Mouse (Mus musculus) forebrain, embryonic 13.5 days (tissue): Measurements from ENCODE around the gene Ipcef1. TPM values are rescaled to one million over a fixed set of nuclear protein-coding genes. Genes with fewer than 3 reads are reported as not detected.
"Not testable (repeated sequence)": the region's sequence is repeated elsewhere in the genome, so short reads cannot be mapped to it uniquely, and the experiment has no call there.

Experiments used
- ATAC-seq: fragments of 200-750 bp; cut with Nextera tagmentation; 2 replicates; pipeline ENCODE4 v1.8.0; 2017
- H3K27ac ChIP-seq: fragments of 300-500 bp; sonication (generic); 2 replicates; pipeline ENCODE4 v1.5.1; 2015; ENCODE audit warnings: inconsistent platforms, mild to moderate bottlenecking, moderate library complexity
- H3K27me3 ChIP-seq: fragments of 300-500 bp; sonication (generic); 2 replicates; pipeline ENCODE4 v1.6.1; 2015; ENCODE audit warnings: mild to moderate bottlenecking, inconsistent platforms
- H3K36me3 ChIP-seq: fragments of 300-500 bp; sonication (generic); 2 replicates; pipeline ENCODE4 v1.6.1; 2015; ENCODE audit warnings: mild to moderate bottlenecking, inconsistent platforms; ENCODE audit not compliant: poor library complexity, severe bottlenecking
- H3K4me1 ChIP-seq: fragments of 300-500 bp; sonication (generic); 2 replicates; pipeline ENCODE4 v1.6.1; 2015; ENCODE audit warnings: inconsistent platforms
- H3K4me2 ChIP-seq: fragments of 300-500 bp; sonication (generic); 2 replicates; pipeline ENCODE4 v1.6.1; 2015; ENCODE audit warnings: inconsistent platforms, mild to moderate bottlenecking, moderate library complexity
- H3K4me3 ChIP-seq: fragments of 300-500 bp; sonication (generic); 2 replicates; pipeline ENCODE4 v1.5.1; 2015; ENCODE audit warnings: mild to moderate bottlenecking, inconsistent platforms
- H3K9ac ChIP-seq: fragments of 300-500 bp; sonication (generic); 2 replicates; pipeline ENCODE4 v1.6.1; 2015; ENCODE audit warnings: mild to moderate bottlenecking, inconsistent platforms
- H3K9me3 ChIP-seq: fragments of 300-500 bp; sonication (generic); replicated peaks from 2 replicates; pipeline ENCODE4 v1.6.1; 2016; ENCODE audit warnings: inconsistent platforms
- WGBS: fragments of 180-500 bp; shearing (Covaris S2); methylation state at CpG from one replicate; pipeline ENCODE4 v1.1.7; 2015; 5-methylcytosine and 5-hydroxymethylcytosine counted together
- polyA plus RNA-seq: library from polyadenylated mRNA; unstranded; fragments of >200 nt; fragmentation: Nextera tagmentation; extraction: Ambion mirVana; gene quantifications from 2 replicates; pipeline ENCODE4 v1.2.1, GENCODE M21; 2015

The Ipcef1 gene
- polyA plus RNA-seq, 1 experiment from 2014 or later: 0.61 TPM

DNA sequence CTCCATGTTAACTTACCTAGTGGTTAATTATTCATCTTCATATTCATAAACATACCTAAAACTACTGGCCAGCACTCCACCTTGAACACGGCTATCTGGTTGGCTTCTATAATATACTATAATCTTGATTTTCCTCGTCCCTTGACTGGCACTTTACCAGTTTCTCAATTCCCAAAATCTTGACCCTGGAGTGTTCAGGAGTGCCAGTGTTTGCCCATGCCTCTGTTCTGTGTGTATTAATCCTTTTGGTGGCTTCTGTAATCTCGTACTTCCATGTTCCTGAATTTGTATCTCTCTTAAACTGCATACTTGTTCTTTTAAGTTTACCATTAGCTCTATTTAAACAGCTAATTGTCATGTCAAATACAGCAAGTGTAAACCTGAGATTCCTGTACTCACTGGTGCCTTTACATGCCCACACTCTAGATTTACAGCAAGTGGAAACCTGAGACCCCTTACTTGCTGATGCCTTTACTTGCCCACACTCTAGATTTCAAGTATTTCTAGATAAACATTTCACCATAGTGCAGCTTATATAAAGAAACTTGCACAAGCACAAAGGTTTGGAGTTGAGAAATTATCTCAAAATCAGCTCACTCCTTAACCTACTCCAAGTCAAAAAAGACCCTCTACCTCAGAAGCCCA is 155.5 kb downstream of the Ipcef1 start:
- WGBS: 82% methylated on average over 3 of the region's 3 CpGs
- H3K4me3 ChIP-seq: no peak overlapping the region
- H3K4me1 ChIP-seq: no peaks in the 10 kb centered on the region
- H3K27ac ChIP-seq: no peak overlapping the region
- no peak overlapping the region for H3K4me2 ChIP-seq
- no peaks in the 10 kb centered on the region for H3K27me3 ChIP-seq
- no peak overlapping the region for H3K9ac ChIP-seq
- H3K9me3 ChIP-seq: peaks cover 4% of the 10 kb centered on the region; the same call in 1 of the 2 replicates
- no peaks in the 10 kb centered on the region for H3K36me3 ChIP-seq
- no peak for ATAC-seq

DNA sequence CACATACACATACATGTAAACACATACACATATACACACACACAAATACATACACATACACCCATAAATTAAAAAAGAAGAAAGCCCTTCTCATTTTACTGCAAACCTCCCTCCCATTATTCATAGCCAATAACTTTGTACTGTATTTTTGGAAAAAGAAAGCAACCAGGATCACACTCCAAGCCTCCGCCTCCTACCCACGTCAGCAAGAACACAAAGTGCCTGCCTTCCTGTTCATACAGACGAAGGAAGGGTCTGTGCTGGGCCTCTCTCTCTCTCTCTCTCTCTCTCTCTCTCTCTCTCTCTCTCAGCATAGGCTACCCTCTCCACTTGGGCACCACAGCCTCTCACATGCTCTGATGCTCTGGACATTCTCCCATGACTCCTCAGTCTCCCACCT is 156.5 kb downstream of the Ipcef1 start:
- no peaks in the 10 kb centered on the region for H3K4me1 ChIP-seq
- no peak overlapping the region for H3K4me2 ChIP-seq
- no peaks in the 10 kb centered on the region for H3K36me3 ChIP-seq
- no peak for ATAC-seq
- peaks cover 4% of the 10 kb centered on the region; the same call in 1 of the 2 replicates for H3K9me3 ChIP-seq
- no peak overlapping the region for H3K4me3 ChIP-seq
- no peak overlapping the region for H3K9ac ChIP-seq
- WGBS: 84% methylated on average over 3 of the region's 3 CpGs
- H3K27ac ChIP-seq: no peak overlapping the region
- no peaks in the 10 kb centered on the region for H3K27me3 ChIP-seq

DNA sequence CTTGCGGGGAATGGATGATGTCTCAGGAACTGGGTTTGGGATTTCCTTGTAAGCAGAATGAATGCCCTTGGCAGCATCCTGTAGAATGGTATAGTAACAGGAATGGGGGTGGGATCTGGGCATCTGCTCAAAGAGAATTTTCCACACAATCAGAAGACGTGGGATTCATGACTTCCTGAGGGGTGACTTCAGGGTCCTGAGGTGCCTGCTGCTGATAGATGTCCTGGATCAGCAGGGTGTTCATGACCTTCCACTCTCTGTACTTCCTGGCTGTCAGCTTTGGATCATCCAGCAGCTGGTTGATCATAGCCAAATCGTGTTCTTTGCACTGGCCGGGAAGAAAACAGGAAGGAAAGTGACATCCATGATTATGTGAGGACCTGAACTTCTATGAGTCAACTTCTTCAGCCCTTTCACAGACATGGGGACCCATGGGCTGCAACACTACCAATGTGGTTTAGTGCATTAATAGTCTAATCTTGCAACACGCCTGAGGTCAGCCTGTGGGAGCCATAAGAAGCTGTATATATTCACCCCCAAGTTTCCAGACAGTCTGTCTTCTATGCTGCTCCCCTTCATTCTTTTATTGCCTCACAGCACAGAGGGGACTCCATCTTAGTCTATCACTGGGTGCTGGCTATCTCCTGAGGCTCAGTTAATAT is 161.8 kb downstream of the Ipcef1 start:
- Histone ChIP-seq H3K4me2 (no peak overlapping the region), H3K27me3 (no peaks in the 10 kb centered on the region), H3K4me3 (no peak overlapping the region), H3K9ac (no peak overlapping the region), H3K27ac (no peak overlapping the region), H3K36me3 (no peaks in the 10 kb centered on the region), H3K4me1 (no peaks in the 10 kb centered on the region), H3K9me3 (peaks cover 4% of the 10 kb centered on the region; the same call in 1 of the 2 replicates)
- ATAC-seq: no peak
- 83% methylated on average over 5 of the region's 5 CpGs for WGBS

DNA sequence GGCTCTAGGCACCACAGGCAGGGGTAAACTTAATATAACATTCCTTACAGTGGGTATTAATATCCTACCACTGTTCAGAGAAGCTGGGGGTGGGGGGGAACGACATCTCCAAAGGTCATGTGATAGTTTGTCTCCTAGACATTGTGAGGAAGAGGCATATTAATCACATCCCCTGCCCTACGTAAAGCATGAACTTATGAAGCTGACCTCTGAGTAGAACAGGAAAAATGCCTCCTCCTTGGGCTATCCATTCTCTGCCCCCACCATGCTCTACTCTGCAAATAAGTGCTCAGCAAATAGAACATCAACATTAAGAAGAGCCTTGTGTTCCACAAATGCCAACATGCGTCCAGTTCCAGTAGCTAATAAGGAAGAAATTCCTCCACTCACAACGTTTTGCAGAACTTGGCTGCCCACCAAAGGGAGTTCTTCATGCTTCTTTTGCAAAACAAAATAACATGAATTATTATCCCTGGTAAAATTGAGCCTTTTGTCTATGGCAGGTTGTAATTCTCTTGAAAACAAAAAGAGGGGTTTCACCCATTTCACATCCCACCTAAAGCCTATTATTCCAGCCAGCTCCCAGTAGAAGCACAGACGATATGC is 162.5 kb downstream of the Ipcef1 start:
- H3K4me3 ChIP-seq: no peak overlapping the region
- H3K9me3 ChIP-seq: peaks cover 4% of the 10 kb centered on the region; the same call in 1 of the 2 replicates
- no peak overlapping the region for H3K27ac ChIP-seq
- no peak overlapping the region for H3K4me2 ChIP-seq
- H3K4me1 ChIP-seq: no peaks in the 10 kb centered on the region
- 58% methylated on average over 5 of the region's 5 CpGs for WGBS
- no peak overlapping the region for H3K9ac ChIP-seq
- no peaks in the 10 kb centered on the region for H3K27me3 ChIP-seq
- H3K36me3 ChIP-seq: no peaks in the 10 kb centered on the region
- no peak for ATAC-seq

DNA sequence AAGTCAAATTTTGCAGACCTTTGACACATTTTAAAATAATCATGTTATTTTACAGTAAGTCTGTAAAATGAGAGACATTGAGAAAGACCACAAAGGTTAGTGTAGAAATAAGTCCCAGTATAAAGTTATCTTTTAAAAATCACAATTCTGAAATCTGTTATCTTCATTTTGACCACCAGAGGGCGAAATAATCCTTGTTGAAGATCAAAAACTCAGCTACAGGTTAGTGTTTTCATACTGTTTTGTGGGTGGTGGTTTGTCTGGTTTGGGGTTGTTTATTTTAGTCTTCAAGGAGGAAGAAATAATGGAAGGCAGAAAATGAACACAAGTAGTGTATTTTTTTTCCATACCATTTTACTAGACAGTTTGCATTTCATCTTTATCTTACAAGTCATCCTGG is 166.8 kb downstream of the Ipcef1 start:
- WGBS: 0% methylated on average over 1 of the region's 1 CpGs
- no peak overlapping the region for H3K9ac ChIP-seq
- H3K9me3 ChIP-seq: no peaks in the 10 kb centered on the region
- no peaks in the 10 kb centered on the region for H3K4me1 ChIP-seq
- ATAC-seq: no peak; the same call in 1 of the 2 replicates
- no peaks in the 10 kb centered on the region for H3K27me3 ChIP-seq
- H3K36me3 ChIP-seq: no peaks in the 10 kb centered on the region
- no peak overlapping the region for H3K4me2 ChIP-seq
- H3K27ac ChIP-seq: no peak overlapping the region
- H3K4me3 ChIP-seq: no peak overlapping the region

DNA sequence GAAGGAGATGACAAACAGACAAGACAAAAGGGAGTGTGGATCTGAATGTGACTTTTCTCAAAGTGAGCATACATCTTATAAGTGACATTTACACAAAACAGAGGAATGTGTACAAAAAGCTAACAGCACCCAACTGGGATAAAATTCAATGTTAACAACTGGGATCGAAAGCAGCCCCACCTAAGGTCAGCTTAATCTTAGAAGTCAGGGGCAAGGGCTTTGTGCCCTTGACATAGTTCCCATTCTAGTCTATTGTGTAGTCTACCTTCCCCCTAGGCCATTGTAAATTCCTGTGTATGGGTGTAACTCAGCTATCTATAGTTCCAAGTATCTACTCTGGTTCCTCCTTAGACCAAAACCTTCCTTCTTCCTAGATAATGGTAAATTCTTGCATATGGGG is 170.2 kb downstream of the Ipcef1 start:
- H3K27ac ChIP-seq, H3K36me3 ChIP-seq, H3K4me1 ChIP-seq, H3K4me2 ChIP-seq, H3K9ac ChIP-seq, H3K9me3 ChIP-seq, ATAC-seq, H3K4me3 ChIP-seq, H3K27me3 ChIP-seq: not testable (repeated sequence)
- 91% methylated on average over 1 of the region's 1 CpGs for WGBS

DNA sequence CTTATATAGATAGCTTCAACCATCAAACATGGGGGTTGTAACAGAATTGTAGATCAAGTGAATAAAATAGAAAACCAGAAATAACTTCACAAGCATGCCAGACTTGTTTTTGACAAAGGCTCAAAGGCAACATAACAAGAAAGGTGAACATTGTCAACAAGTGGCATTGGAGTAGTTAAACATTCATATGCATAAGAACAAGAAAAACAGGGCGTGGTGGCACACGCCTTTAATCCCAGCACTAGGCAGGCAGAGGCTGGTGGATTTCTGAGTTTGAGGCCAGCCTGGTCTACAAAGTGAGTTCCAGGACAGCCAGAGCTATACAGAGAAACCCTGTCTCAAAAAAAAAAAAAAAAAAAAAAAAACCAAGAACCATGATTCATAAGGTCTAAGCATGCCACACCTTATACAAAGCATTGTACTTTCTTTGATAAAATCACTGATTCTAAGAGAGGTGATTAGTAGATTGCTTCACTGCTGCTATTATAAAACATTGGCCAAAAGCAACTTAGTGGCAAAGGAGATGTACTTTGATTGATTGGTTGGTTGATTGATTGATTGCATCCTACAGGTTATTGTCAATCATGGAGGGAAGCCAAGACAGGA is 173.9 kb downstream of the Ipcef1 start:
- Histone ChIP-seq H3K27ac (no peak overlapping the region), H3K9ac (no peak overlapping the region), H3K4me1 (no peaks in the 10 kb centered on the region), H3K27me3 (no peaks in the 10 kb centered on the region), H3K4me3 (no peak overlapping the region), H3K4me2 (no peak overlapping the region), H3K9me3 (no peaks in the 10 kb centered on the region), H3K36me3 (no peaks in the 10 kb centered on the region)
- WGBS: 84% methylated on average over 2 of the region's 2 CpGs
- ATAC-seq: no peak

DNA sequence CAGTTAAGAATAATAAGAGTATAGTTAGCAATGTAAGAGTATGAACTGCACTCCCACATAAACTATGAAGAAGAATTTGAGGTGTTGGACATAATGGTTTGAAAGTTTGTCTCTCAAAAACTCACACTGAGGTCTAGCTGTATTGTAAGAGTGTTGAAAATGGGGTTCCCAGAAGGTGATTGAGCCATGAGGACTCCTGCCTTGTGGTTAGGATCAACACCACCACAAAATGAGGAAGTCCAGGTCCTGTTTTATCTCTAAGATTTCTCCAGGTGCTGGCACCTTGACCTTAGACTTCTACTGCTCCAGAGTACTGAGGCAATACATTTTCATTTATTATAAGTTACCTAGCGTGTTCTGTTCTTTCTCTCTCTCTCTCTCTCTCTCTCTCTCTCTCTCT is 178.4 kb downstream of the Ipcef1 start:
- WGBS: 87% methylated on average over 1 of the region's 1 CpGs
- no peaks in the 10 kb centered on the region for H3K27me3 ChIP-seq
- no peaks in the 10 kb centered on the region for H3K4me1 ChIP-seq
- no peaks in the 10 kb centered on the region for H3K36me3 ChIP-seq
- no peak overlapping the region for H3K27ac ChIP-seq
- ATAC-seq: no peak
- no peak overlapping the region for H3K4me3 ChIP-seq
- no peak overlapping the region for H3K4me2 ChIP-seq
- no peak overlapping the region for H3K9ac ChIP-seq
- H3K9me3 ChIP-seq: peaks cover 4% of the 10 kb centered on the region

DNA sequence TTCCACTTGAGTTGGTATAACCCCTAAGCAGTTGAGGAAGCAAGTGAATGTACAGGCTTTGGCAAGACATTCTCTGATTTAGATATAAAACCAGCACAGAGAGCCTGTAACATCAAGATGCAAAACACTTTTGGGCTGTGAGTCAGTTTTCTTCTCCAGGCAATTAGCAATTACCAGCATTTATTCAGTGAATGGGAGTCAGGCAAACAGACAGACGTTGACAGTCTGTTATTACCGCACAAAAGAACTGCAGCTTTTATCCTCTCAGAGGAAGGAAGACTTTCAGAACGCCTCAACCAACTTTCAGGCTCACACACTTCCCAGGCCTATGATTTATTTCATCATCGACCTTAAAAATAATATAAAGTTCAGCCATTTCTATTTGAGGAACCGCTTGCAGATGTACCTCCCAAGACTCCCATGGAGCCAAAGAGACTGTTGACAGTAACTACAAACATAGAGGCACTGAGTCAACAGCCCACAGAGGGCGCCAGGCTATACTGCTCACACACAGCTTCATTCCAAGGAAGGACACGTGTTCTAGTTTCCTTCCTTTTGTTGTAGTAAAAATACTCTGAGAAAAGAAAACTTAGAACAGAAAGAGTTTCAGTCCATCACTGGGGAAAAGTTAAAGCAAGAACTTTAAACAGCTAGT is 180.7 kb downstream of the Ipcef1 start:
- Histone ChIP-seq H3K36me3 (no peaks in the 10 kb centered on the region), H3K27me3 (no peaks in the 10 kb centered on the region), H3K4me1 (no peaks in the 10 kb centered on the region), H3K9me3 (peaks cover 10% of the 10 kb centered on the region), H3K9ac (no peak overlapping the region), H3K27ac (no peak overlapping the region), H3K4me2 (no peak overlapping the region), H3K4me3 (no peak overlapping the region)
- ATAC-seq: peak; percentile 70
- 67% methylated on average over 7 of the region's 7 CpGs for WGBS

DNA sequence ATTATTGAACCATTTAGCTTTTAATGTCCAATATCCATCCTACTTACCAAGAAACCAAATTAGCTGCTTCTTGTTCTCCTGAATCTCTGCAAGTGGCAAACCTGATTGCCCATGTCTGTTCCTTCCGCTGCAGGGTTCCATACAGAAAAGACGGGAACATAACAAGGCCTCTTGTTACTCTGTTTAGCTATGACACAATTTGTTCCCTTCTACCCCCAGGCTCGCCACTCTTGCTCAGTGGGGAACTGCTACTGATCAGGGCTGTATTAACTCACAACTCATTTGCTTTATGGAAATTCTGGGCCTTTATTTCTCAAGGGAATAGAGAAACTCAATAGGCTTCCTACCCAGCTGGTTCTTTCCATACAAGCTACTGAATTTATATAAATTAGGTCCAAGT is 196.5 kb downstream of the Ipcef1 start:
- H3K27me3 ChIP-seq: no peaks in the 10 kb centered on the region
- peak; percentile 66 for ATAC-seq
- no peaks in the 10 kb centered on the region for H3K4me1 ChIP-seq
- H3K4me2 ChIP-seq: no peak overlapping the region
- no peak overlapping the region for H3K9ac ChIP-seq
- H3K27ac ChIP-seq: no peak overlapping the region
- H3K36me3 ChIP-seq: no peaks in the 10 kb centered on the region
- H3K4me3 ChIP-seq: no peak overlapping the region
- 36% methylated on average over 3 of the region's 3 CpGs for WGBS
- H3K9me3 ChIP-seq: no peaks in the 10 kb centered on the region

DNA sequence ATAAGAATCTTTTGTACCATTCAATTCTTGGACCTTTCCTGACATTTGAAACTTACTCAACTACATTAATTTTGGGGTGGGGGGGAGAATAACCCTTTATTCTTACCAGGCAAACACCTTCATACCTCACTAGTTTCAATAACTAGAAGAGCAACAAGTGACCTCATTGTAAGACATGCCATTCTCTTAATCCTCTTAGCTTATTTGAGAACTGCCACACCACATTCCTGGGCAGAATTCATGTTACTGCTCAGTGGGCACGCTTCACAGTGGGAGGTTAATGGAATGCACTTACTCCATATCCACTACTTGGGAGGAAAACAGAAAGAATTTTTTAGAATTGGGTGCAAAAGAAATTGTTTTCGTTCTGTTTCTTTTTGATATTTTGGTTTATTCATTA is 203.4 kb downstream of the Ipcef1 start:
- WGBS: 43% methylated on average over 2 of the region's 2 CpGs
- no peak overlapping the region for H3K4me2 ChIP-seq
- ATAC-seq: no peak

DNA sequence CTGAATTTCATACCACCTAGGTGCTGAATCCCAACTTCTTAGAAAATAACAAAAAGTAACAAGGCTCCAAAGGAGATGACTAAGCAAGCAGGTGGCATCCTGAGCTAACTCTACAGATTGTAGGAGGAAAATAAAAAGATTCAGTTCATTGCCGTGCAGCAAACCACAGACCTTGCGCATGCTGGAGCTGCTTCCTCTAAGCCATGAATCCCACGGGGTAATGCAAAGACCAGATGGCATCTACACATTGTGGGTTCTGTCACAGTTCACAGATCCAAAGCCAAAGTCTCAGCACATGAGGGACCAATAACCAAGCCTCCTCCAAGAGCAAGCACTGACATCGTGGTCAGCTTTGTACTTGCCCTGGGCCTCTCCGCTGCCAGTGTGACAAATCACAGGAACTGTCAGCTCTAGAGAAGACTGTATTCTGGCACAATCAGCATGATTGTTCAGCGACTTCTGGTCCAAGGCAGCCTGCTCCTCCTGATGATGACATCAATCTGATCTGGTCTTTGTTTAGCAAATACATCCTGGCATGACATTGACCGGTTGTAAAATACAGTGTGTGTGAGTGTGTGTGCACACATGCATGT is 204.0 kb downstream of the Ipcef1 start:
- WGBS: 63% methylated on average over 7 of the region's 7 CpGs
- Histone ChIP-seq H3K9me3 (no peaks in the 10 kb centered on the region), H3K27ac (no peak overlapping the region), H3K27me3 (no peaks in the 10 kb centered on the region), H3K36me3 (no peaks in the 10 kb centered on the region), H3K4me3 (no peak overlapping the region), H3K4me1 (no peaks in the 10 kb centered on the region), H3K9ac (no peak overlapping the region), H3K4me2 (no peak overlapping the region)
- ATAC-seq: no peak

More for the DNA sequence above, 203.4 kb downstream of the Ipcef1 start:
- H3K9me3 ChIP-seq: no peaks in the 10 kb centered on the region
- H3K36me3 ChIP-seq: no peaks in the 10 kb centered on the region
- H3K27me3 ChIP-seq: no peaks in the 10 kb centered on the region
- H3K27ac ChIP-seq: no peak overlapping the region
- H3K4me3 ChIP-seq: no peak overlapping the region
- no peak overlapping the region for H3K9ac ChIP-seq
- no peaks in the 10 kb centered on the region for H3K4me1 ChIP-seq
